Mouse (Mus musculus) left cerebral cortex, postnatal 25 days (tissue): ENCODE data around the gene Homez. TPM values are rescaled to one million over a fixed set of nuclear protein-coding genes. Genes with fewer than 3 reads are reported as not detected.

Experiments
- DNase-seq, 2 experiments: peaks; one replicate each; pipeline ENCODE4 v3.0.0; 2022; ENCODE audit warnings: low spot score in 2 of 2, mixed read lengths in 1 of 2
- intact Hi-C: fragments of 180-260 bp; cut with DNase I; formaldehyde crosslinking; loops from one replicate; pipeline ENCODE4 v1.15.1; 2025
- total RNA-seq, 2 experiments: library from RNA; stranded (reverse); gene quantifications; 2 replicates each; pipeline ENCODE4 v1.2.3; 2021

Gene Homez
- total RNA-seq, 2 experiments from 2014 or later = 17.7 to 23.0 TPM

- peak in 1 of 2 experiments; percentile 74 for DNase-seq
- intact Hi-C loops = loop anchor here (1.0 kb wide), 1 partner anchor 12 kb away; no protein-coding TSS in a partner anchor
These were observed 5.2 kb upstream of the Homez start for GRCm38 (mm10) chr14:54875844-54876538.

GRCm38 (mm10) chr14:54874165-54874564 lies 3.4 kb upstream of the Homez start:
- intact Hi-C loops = no loop called here
- DNase-seq = no peak

DNA sequence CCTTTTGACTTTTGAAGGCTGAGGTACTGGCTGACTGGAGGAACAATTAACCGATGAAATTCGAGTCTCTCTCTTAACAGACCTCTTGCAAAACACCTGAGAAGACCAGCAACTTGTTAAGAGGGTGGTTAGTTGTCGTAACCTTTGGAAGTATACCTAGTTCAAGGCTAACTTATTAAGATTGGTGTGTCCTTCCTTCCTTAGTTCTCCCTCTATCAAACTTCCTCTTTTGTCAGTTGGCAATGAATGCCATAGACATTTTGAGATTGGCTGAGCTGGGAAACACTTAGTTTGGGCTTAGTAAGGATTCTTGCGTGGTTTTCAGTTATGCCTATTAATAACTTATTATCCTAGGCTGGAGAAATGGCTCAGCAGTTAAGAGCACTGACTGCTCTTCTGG lies 2.7 kb downstream of the Homez start:
- intact Hi-C loops = no loop called here
- no peak for DNase-seq

GRCm38 (mm10) chr14:54866936-54867335 lies 3.8 kb downstream of the Homez start:
- no peak for DNase-seq
- intact Hi-C loops = no loop called here

- DNase-seq = no peak
These were observed 4.5 kb downstream of the Homez start for GRCm38 (mm10) chr14:54866268-54866667.

DNA sequence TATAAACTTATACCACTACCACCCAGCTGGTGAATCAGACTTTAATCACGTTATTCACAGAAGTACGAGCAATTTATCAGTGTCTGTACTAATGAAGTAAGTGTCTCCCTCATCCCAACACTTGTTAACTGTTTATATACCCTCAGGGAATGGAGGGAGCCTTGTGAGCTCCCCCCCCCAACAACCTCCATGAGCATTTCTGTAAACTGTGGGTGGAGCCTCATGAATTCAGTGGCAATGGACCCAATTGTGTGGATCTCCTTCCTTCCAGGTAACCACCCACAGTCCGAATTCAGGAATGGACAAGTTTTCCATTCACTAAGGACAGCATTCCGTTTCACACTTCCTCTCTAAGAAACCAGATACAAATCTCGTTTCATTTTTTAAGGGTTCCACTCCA lies 5.1 kb downstream of the Homez start:
- intact Hi-C loops = no loop called here
- DNase-seq = no peak

More at GRCm38 (mm10) chr14:54866268-54866667, 4.5 kb downstream of the Homez start:
- intact Hi-C loops = no loop called here

- intact Hi-C loops = loop anchor here (1.0 to 5.0 kb wide), 2 partner anchors 12 to 152 kb away; partner anchors contain the start of gene Cebpe
- no peak for DNase-seq
These were observed 6.3 kb downstream of the Homez start for GRCm38 (mm10) chr14:54864313-54865036.

- intact Hi-C loops = loop anchor here (1.0 to 5.0 kb wide), 2 partner anchors 13 to 151 kb away; partner anchors contain the start of gene Cebpe
- peak; percentile 94 to 96 for DNase-seq
These were observed 7.1 kb downstream of the Homez start for GRCm38 (mm10) chr14:54863501-54864312.

DNA sequence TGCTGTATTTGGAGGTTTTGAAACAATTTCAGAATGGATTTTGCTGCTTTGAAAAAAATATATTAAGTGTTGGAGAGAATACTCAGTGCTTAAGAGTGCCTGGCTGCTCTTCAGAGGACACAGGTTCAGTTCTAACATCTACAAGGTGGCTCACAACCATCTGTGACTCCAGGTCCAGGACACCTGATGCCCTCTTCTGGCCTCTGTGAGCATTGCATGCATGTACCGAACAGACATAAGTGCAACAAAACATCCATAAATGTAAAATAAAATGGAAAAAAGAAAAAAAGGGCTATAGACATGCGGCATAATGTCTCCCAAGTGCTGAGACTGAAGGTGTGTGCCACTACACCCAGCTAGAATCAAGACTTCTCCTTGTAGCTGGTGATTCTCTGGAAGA lies 10.2 kb downstream of the Homez start:
- peak; percentile 60 to 72 for DNase-seq
- intact Hi-C loops = loop anchor here (5.0 kb wide), 1 partner anchor 148 kb away; the partner anchor contains the start of gene Cebpe

DNA sequence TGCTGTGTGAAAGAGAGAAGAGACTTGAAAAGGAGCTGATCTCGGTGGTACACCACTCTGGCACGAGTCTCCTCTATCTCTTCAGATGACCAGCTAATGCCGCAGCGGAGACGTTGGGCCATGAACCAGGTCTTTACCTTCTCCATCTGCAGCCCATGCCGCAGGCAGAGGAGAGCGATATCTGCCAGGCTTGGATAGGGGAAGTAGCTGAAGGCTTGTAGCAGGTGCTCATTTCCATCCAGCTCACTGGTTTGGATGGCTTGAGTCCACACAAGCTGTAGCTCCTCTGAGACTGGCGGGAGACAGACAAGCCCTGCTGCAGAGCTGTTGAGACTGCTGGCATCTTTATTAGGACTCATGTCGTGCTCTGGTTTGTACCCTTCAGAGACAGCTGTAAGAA lies 12.9 kb downstream of the Homez start:
- no peak for DNase-seq
- intact Hi-C loops = no loop called here

- no peak for DNase-seq
- intact Hi-C loops = no loop called here
These were observed 14.1 kb downstream of the Homez start for GRCm38 (mm10) chr14:54856703-54857102.

DNA sequence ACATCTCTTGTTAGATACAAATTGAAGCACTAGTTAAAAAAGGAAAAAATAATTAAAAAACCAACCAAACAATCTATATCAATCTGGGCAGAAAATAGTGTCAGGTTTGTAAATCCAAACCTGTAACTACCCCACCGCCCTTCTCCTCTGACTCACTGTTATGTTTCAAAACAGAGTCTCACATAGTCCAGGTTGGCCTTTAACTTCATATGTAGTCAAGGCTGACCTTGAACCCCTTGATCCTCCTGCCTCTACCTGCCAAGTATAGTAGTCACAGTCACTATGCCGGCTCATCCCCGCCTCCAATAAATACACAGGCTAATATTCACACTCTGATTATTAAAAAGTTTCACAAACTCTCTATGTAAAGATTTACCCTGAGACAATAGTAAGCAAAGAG lies 15.0 kb downstream of the Homez start:
- no peak for DNase-seq
- intact Hi-C loops = no loop called here

DNA sequence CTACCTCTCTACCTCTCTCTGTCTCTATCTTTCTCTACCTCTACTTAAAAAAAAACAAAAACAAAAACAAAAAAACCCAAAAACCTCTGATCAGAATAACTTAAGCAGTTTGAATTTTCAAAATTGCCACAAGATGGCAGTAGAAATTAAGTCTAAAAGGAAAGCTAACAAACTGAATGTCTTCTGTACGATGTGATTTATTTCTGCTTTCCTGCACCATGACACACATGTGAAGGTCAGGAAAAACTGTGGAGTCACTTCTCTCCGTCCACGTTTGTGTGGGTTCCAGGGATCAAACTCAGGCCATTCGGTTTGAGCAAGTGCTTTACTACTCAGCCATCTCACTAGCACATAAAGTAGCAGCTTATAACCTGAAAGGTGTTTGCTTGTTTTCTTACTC lies 27.3 kb downstream of the Homez start:
- intact Hi-C loops = loop anchor here (2.0 kb wide), 1 partner anchor 171 kb away; the partner anchor contains the start of gene Ngdn

DNA sequence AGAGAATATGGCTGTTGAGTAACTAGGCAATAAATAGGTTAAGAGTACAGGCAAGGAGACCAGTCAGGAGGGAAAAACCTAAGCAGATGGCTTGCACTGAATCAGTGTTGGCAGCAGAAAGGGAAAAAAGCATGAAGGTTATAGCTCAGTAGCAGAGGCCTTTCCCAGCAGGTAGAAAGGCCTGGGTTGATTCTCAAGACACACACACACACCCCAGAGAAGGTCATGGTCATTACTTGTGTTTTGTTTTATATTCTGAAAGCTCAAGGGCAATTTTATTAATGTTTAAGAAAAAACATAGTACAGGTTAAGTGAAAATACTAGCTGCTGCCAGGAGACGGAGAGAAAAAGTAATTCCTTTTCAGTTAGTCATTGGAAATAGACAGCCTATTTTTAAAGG lies 47.0 kb downstream of the Homez start:
- intact Hi-C loops = no loop called here
- no peak for DNase-seq

More for the DNA sequence above, 27.3 kb downstream of the Homez start:
- DNase-seq = peak; percentile 5 to 16

GRCm38 (mm10) chr14:54822301-54822700 lies 48.5 kb downstream of the Homez start:
- intact Hi-C loops = no loop called here
- no peak for DNase-seq

- intact Hi-C loops = loop anchor here (1.0 kb wide), 1 partner anchor 103 kb away; no protein-coding TSS in a partner anchor
- DNase-seq = peak in 1 of 2 experiments; percentile 40
These were observed 53.0 kb downstream of the Homez start for GRCm38 (mm10) chr14:54817791-54818190.

DNA sequence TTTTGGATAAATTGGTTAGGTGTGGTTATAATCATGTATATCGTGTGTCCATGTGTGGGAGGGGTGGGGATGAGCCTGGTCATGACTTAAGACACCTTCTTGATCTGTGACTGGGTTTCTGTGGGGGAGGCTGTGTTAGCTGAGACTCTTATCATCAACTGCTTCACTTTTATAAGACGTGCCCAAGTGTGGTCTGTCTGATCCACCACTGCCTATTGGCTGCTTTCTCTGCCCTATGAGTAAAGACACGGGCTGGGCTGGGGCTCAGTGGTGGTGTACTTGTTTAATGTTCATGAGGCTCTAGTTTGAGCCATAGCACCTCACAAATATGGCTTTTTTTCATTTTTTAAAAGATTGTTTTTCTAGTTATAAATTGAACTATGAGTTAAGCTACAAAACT lies 55.0 kb downstream of the Homez start:
- no peak for DNase-seq
- intact Hi-C loops = no loop called here

- DNase-seq = no peak
- intact Hi-C loops = no loop called here
These were observed 56.8 kb downstream of the Homez start, which contains the start of gene Rnf212b for GRCm38 (mm10) chr14:54813991-54814390. Rnf212b (plus strand) TSS chr14:54814141.

DNA sequence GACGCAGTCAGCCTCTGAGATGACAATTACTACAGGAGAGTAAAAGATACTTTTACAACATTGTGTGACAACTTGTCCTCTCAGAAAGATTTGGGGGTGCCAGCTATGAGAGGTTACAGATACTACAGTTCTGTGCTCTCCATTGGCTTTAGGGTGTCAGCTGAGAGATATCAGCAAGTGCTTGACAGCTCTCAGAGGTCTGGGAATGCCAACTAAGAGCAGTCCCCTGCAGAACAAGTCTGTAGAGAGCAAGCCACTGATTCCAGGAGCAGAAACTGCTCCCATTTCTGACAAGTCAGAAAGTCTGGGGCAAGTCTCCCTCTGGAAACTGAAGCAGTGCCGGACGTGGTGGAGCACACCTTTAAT lies 61.1 kb downstream of the Homez start:
- no peak for DNase-seq
- intact Hi-C loops = no loop called here
